Mouse (Mus musculus) heart, postnatal 0 days (tissue): ENCODE measurements around the gene Aldh9a1. TPM values are rescaled to one million over a fixed set of nuclear protein-coding genes. Genes with fewer than 3 reads are reported as not detected.

Source experiments
- ATAC-seq: fragments of 200-750 bp; cut with Nextera tagmentation; 2 replicates; pipeline ENCODE4 v1.8.0; 2017; ENCODE audit warnings: low read depth, moderate number of reproducible peaks, moderate library complexity; ENCODE audit not compliant: insufficient read depth
- DNase-seq: peaks from one replicate; pipeline ENCODE4 v3.0.0-alpha.2; 2016; ENCODE audit warnings: low spot score
- H3K27ac ChIP-seq: fragments of 300-500 bp; sonication (generic); 2 replicates; pipeline ENCODE4 v1.5.1; 2014; ENCODE audit warnings: low read depth, mild to moderate bottlenecking
- H3K27me3 ChIP-seq: fragments of 300-500 bp; sonication (generic); 2 replicates; pipeline ENCODE4 v1.6.1; 2014; ENCODE audit warnings: low read length, mixed read lengths; ENCODE audit not compliant: control insufficient read depth, insufficient read depth
- H3K36me3 ChIP-seq: fragments of 300-500 bp; sonication (generic); replicated peaks from 2 replicates; pipeline ENCODE4 v1.6.1; 2014; ENCODE audit warnings: low read length, mixed read lengths; ENCODE audit not compliant: control insufficient read depth, insufficient read depth
- H3K4me1 ChIP-seq: fragments of 300-500 bp; sonication (generic); 2 replicates; pipeline ENCODE4 v1.6.1; 2014; ENCODE audit warnings: antibody characterized with exemption; ENCODE audit not compliant: control insufficient read depth, insufficient read depth
- H3K4me2 ChIP-seq: fragments of 300-500 bp; sonication (generic); 2 replicates; pipeline ENCODE4 v1.6.1; 2014; ENCODE audit warnings: low read depth, mild to moderate bottlenecking, low read length, moderate library complexity
- H3K4me3 ChIP-seq: fragments of 300-500 bp; sonication (generic); 2 replicates; pipeline ENCODE4 v1.5.1; 2014; ENCODE audit warnings: low read depth, low read length
- H3K9ac ChIP-seq: fragments of 300-500 bp; sonication (generic); replicated peaks from 2 replicates; pipeline ENCODE4 v1.6.1; 2014; ENCODE audit warnings: low read depth, low read length, mixed read lengths
- H3K9me3 ChIP-seq: fragments of 300-500 bp; sonication (generic); replicated peaks from 2 replicates; pipeline ENCODE4 v1.6.1; 2016; ENCODE audit warnings: low read length; ENCODE audit not compliant: control insufficient read depth
- CTCF ChIP-seq: IDR thresholded peaks from 2 replicates; pipeline ENCODE4 v1.5.1; 2016; ENCODE audit warnings: antibody characterized with exemption, control low read depth, low read depth
- EP300 ChIP-seq: IDR thresholded peaks from 2 replicates; pipeline ENCODE4 v1.6.1; 2016; ENCODE audit warnings: antibody characterized with exemption, low read depth
- WGBS: fragments of 180-500 bp; shearing (Covaris S2); extraction: QIAGEN DNeasy Blood & Tissue Kit; methylation state at CpG from one replicate; pipeline ENCODE4 v1.1.7; 2014; 5-methylcytosine and 5-hydroxymethylcytosine counted together
- polyA plus RNA-seq: library from polyadenylated mRNA; unstranded; fragments of >200 nt; fragmentation: Nextera tagmentation; extraction: Ambion mirVana; gene quantifications from 2 replicates; pipeline ENCODE4 v1.2.1, GENCODE M21; 2015
- total RNA-seq: library from RNA; depleted of rRNA; stranded (reverse); fragments of >200 nt; gene quantifications from 2 replicates; pipeline ENCODE4 v1.2.3, GENCODE M21; 2014; ENCODE audit warnings: low replicate concordance

Gene Aldh9a1
- total and polyA plus RNA-seq, 2 experiments from 2014 or later, result 17.1 to 44.7 TPM

- DNase-seq (no peak), ATAC-seq (no peak)
- Histone ChIP-seq H3K9me3 (no peaks in the 10 kb centered on the region), H3K9ac (no peak overlapping the region), H3K36me3 (peaks cover 58% of the 10 kb centered on the region), H3K4me2 (no peak overlapping the region), H3K4me3 (no peak overlapping the region), H3K27ac (no peak overlapping the region), H3K27me3 (no peaks in the 10 kb centered on the region), H3K4me1 (no peaks in the 10 kb centered on the region)
- TF ChIP-seq EP300 (no peak), CTCF (no peak)
- WGBS, result 82% methylated on average over 8 of the region's 8 CpGs
These were observed 18.7 kb upstream of the Aldh9a1 start for GRCm38 (mm10) chr1:167331106-167331505.

- Histone ChIP-seq H3K9me3 (no peaks in the 10 kb centered on the region), H3K4me2 (no peak overlapping the region), H3K4me3 (no peak overlapping the region), H3K36me3 (peaks cover 25% of the 10 kb centered on the region), H3K27me3 (no peaks in the 10 kb centered on the region), H3K9ac (no peak overlapping the region), H3K4me1 (no peaks in the 10 kb centered on the region), H3K27ac (no peak overlapping the region)
- DNase-seq (no peak), ATAC-seq (no peak)
- TF ChIP-seq CTCF, result no peak
- no peak for TF ChIP-seq EP300
- 71% methylated on average over 3 of the region's 3 CpGs for WGBS
These were observed 13.4 kb upstream of the Aldh9a1 start for GRCm38 (mm10) chr1:167336398-167336797.

GRCm38 (mm10) chr1:167337463-167338095 lies 12.2 kb upstream of the Aldh9a1 start:
- no peak overlapping the region for H3K4me2 ChIP-seq
- no peaks in the 10 kb centered on the region for H3K4me1 ChIP-seq
- H3K27me3 ChIP-seq, result no peaks in the 10 kb centered on the region
- ATAC-seq (peak; percentile 72; the same call in 1 of the 2 replicates), DNase-seq (peak; percentile 88)
- no peak overlapping the region for H3K9ac ChIP-seq
- WGBS, result 15% methylated on average over 12 of the region's 12 CpGs
- H3K27ac ChIP-seq, result no peak overlapping the region
- TF ChIP-seq CTCF (peak; percentile 88), EP300 (no peak)
- no peaks in the 10 kb centered on the region for H3K9me3 ChIP-seq
- no peak overlapping the region for H3K4me3 ChIP-seq
- H3K36me3 ChIP-seq, result peaks cover 14% of the 10 kb centered on the region

GRCm38 (mm10) chr1:167339177-167339781 lies 10.5 kb upstream of the Aldh9a1 start:
- H3K9ac ChIP-seq, result no peak overlapping the region
- no peak for DNase-seq
- H3K36me3 ChIP-seq, result no peaks in the 10 kb centered on the region
- H3K4me1 ChIP-seq, result no peaks in the 10 kb centered on the region
- TF ChIP-seq CTCF, result no peak
- no peak for TF ChIP-seq EP300
- no peaks in the 10 kb centered on the region for H3K9me3 ChIP-seq
- H3K27me3 ChIP-seq, result no peaks in the 10 kb centered on the region
- no peak for ATAC-seq
- no peak overlapping the region for H3K4me3 ChIP-seq
- H3K4me2 ChIP-seq, result no peak overlapping the region
- 66% methylated on average over 9 of the region's 9 CpGs for WGBS
- no peak overlapping the region for H3K27ac ChIP-seq

GRCm38 (mm10) chr1:167340111-167340787 lies 9.5 kb upstream of the Aldh9a1 start:
- Histone ChIP-seq H3K4me1 (no peaks in the 10 kb centered on the region), H3K27me3 (no peaks in the 10 kb centered on the region), H3K9ac (peak overlapping the region; percentile 58), H3K4me2 (peak overlapping the region; percentile 85), H3K9me3 (no peaks in the 10 kb centered on the region), H3K27ac (no peak overlapping the region), H3K36me3 (no peaks in the 10 kb centered on the region), H3K4me3 (peak overlapping the region; percentile 57)
- WGBS, result 2% methylated on average over 47 of the region's 47 CpGs
- TF ChIP-seq EP300 (no peak), CTCF (no peak)
- peak; percentile 68 for ATAC-seq
- DNase-seq, result no peak
